Mouse (Mus musculus): ENCODE results near the gene Ywhag. TPM values are rescaled to one million over a fixed set of nuclear protein-coding genes. Genes with fewer than 3 reads are reported as not detected.

The Ywhag gene
- polyA plus RNA-seq, 1 experiment from 2014 or later = 89.4 TPM

DNA sequence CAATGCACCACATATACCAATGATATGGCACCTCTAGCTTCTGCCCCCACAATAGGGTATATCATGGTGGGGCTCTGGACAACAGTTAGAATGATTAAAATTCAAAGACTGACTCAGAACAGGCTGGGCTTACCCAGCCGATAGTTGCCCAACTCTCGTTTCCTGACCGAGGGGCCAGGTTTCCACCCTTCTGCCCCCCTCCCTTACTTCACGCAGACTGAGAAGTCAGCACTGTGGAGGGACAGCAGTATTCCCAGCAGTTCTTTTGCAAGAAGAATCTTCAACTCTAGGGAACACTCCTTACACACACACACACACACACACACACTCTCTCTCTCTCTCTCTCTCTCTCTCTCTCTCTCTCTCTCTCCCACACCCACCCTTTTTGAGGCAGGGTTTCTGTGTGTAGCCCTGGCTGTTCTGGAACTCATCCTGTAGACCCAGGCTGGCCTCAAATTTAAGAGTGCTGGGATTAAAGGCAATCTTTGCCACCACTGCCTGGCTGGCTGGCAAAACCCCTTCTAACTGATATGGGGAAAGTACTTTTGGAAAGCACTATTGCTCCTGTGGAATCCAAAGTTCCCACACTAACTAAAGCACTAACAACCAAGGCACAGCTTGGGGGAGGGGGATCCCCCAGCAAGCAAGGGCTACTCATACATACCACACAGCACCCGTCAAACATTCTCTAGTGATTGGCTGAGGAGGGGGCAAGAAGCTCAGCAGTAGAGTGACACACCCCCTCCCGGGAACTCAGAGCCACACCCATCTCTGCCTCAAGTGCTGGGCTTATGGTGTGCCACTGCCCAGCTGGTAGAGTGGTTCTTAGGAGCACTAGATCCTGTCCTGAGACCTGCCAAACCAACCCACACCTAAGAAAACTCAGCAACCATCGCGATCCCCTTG is 28.8 kb downstream of the Ywhag start:
- Histone ChIP-seq H3K27me3 (ENCODE audit: insufficient read depth, low read length) (no peaks in the 10 kb centered on the region), H3K4me1 (replicated peaks; ENCODE audit: insufficient read depth, low read length) (no peaks in the 10 kb centered on the region), H3K4me3 (replicated peaks; ENCODE audit: low read depth, low read length) (no peak overlapping the region), H3K36me3 (ENCODE audit: insufficient read depth, low read length) (peaks cover 22% of the 10 kb centered on the region), H3K9ac (ENCODE audit: low read depth, low read length) (no peak overlapping the region), H3K9me3 (replicated peaks; ENCODE audit: low read length) (no peaks in the 10 kb centered on the region), H3K27ac (no peak overlapping the region), H3K4me2 (ENCODE audit: low read length) (no peak overlapping the region)
- DNase-seq (ENCODE audit: low spot score) (no peak), ATAC-seq (replicated peaks; ENCODE audit: low FRiP score, low read depth) (no peak)
- WGBS = 60% methylated on average over 8 of the region's 8 CpGs
- TF ChIP-seq CTCF (IDR thresholded peaks at IDR 0.05; ENCODE audit: low read depth) = no peak

DNA sequence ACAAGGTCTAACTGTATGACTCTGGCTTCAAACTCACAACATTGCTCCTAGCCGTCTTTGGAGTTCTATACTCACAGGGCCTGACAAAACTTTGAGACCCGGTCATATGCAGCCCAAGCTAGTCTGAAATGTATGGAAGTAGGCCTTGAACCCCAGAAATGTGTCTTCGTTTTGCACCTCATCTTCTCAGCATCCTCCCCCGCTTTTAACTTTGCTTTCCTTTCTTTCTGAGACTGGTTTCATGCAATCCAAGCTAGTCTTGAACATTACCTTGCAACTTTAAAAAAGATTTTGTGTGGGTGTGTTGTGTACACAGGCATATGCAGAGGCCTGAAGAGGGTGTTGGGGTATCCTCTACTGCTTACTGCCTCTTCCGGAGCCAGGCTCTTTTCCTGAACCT is 30.2 kb downstream of the Ywhag start:
- DNase-seq (ENCODE audit: low spot score) (no peak), ATAC-seq (replicated peaks; ENCODE audit: low FRiP score, low read depth) (no peak)
- H3K9me3 ChIP-seq (replicated peaks; ENCODE audit: low read length) = no peaks in the 10 kb centered on the region
- no peaks in the 10 kb centered on the region for H3K4me1 ChIP-seq (replicated peaks; ENCODE audit: insufficient read depth, low read length)
- 62% methylated on average over 5 of the region's 5 CpGs for WGBS
- H3K9ac ChIP-seq (ENCODE audit: low read depth, low read length) = no peak overlapping the region
- TF ChIP-seq CTCF (IDR thresholded peaks at IDR 0.05; ENCODE audit: low read depth) = no peak
- H3K36me3 ChIP-seq (ENCODE audit: insufficient read depth, low read length) = peaks cover 9% of the 10 kb centered on the region; the same call in 1 of the 2 replicates
- H3K4me3 ChIP-seq (replicated peaks; ENCODE audit: low read depth, low read length) = no peak overlapping the region
- no peaks in the 10 kb centered on the region for H3K27me3 ChIP-seq (ENCODE audit: insufficient read depth, low read length)
- peak overlapping the region; percentile 72; the same call in 1 of the 2 replicates for H3K4me2 ChIP-seq (ENCODE audit: low read length)
- no peak overlapping the region for H3K27ac ChIP-seq

DNA sequence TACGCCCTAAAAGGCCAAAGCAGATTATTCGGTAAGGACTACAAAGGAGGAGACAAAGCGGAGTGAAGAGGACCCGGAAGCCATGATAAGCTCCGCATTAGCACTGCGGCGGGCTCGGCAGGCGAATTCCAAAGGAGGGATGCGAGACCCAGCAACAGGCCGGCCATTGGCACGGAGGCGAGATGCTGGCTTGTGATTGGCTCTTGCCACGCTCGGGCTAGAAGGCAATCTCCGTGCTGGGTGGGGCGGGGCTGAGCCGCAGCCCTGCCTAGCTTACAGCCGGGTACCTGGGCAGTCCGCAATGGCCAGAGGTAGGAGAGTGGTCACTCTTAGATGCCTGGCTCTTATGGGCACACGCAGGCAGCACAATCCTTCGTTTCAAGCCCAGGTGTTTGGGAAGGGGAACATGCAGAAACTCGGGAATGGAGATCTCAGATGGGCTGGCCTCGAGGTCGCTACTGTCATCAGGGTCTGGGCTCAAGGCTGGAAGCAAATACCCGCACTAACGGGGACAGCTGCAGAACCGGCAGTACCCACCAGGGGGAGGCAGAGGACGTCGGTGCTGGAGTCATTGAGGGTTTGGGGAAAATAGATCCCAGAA is 30.8 kb downstream of the Ywhag start:
- H3K9ac ChIP-seq (ENCODE audit: low read depth, low read length) = peak overlapping the region; percentile 48; the same call in 1 of the 2 replicates
- peak; percentile 94 for ATAC-seq (replicated peaks; ENCODE audit: low FRiP score, low read depth)
- TF ChIP-seq CTCF (IDR thresholded peaks at IDR 0.05; ENCODE audit: low read depth) = peak; percentile 98
- 0 out of 2 replicates have a peak overlapping the region, but pooled peaks have one; percentile 58 for H3K27ac ChIP-seq
- peak overlapping the region; percentile 26 for H3K4me3 ChIP-seq (replicated peaks; ENCODE audit: low read depth, low read length)
- DNase-seq (ENCODE audit: low spot score) = peak; percentile 97
- 1% methylated on average over 30 of the region's 30 CpGs for WGBS
- H3K9me3 ChIP-seq (replicated peaks; ENCODE audit: low read length) = no peaks in the 10 kb centered on the region
- H3K4me1 ChIP-seq (replicated peaks; ENCODE audit: insufficient read depth, low read length) = no peaks in the 10 kb centered on the region
- H3K36me3 ChIP-seq (ENCODE audit: insufficient read depth, low read length) = 0 out of 2 replicates have a peak, but pooled peaks cover 4% of the 10 kb centered on the region
- no peaks in the 10 kb centered on the region for H3K27me3 ChIP-seq (ENCODE audit: insufficient read depth, low read length)
- peak overlapping the region; percentile 72 for H3K4me2 ChIP-seq (ENCODE audit: low read length)

DNA sequence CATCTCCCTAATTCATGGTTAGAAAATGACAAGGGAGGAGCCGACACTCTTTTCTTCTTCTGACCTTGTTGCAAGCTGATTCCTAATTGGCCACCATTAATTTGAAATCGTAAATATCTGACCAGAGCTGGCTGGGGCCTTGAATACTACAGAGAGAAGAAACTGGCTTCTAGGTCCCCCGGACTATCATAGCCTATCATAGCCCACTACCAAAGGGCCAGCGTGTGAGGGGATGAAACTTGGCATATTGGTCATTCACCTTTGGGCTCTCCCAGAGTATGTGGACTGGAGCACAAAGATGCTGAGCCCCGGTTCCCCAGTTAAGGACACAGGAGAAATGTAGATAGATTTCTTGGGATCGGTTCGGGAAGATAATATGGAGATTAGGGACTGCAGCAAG is 31.4 kb downstream of the Ywhag start:
- H3K9ac ChIP-seq (ENCODE audit: low read depth, low read length) = 0 out of 2 replicates have a peak overlapping the region, but pooled peaks have one; percentile 48
- DNase-seq (ENCODE audit: low spot score) (no peak), ATAC-seq (replicated peaks; ENCODE audit: low FRiP score, low read depth) (no peak)
- H3K27me3 ChIP-seq (ENCODE audit: insufficient read depth, low read length) = no peaks in the 10 kb centered on the region
- H3K9me3 ChIP-seq (replicated peaks; ENCODE audit: low read length) = no peaks in the 10 kb centered on the region
- no peak overlapping the region for H3K27ac ChIP-seq
- 0 out of 2 replicates have a peak, but pooled peaks cover 4% of the 10 kb centered on the region for H3K36me3 ChIP-seq (ENCODE audit: insufficient read depth, low read length)
- no peak for TF ChIP-seq CTCF (IDR thresholded peaks at IDR 0.05; ENCODE audit: low read depth)
- H3K4me2 ChIP-seq (ENCODE audit: low read length) = peak overlapping the region; percentile 72
- H3K4me3 ChIP-seq (replicated peaks; ENCODE audit: low read depth, low read length) = peak overlapping the region; percentile 26
- no peaks in the 10 kb centered on the region for H3K4me1 ChIP-seq (replicated peaks; ENCODE audit: insufficient read depth, low read length)
- 20% methylated on average over 7 of the region's 7 CpGs for whole genome bisulfite sequencing

DNA sequence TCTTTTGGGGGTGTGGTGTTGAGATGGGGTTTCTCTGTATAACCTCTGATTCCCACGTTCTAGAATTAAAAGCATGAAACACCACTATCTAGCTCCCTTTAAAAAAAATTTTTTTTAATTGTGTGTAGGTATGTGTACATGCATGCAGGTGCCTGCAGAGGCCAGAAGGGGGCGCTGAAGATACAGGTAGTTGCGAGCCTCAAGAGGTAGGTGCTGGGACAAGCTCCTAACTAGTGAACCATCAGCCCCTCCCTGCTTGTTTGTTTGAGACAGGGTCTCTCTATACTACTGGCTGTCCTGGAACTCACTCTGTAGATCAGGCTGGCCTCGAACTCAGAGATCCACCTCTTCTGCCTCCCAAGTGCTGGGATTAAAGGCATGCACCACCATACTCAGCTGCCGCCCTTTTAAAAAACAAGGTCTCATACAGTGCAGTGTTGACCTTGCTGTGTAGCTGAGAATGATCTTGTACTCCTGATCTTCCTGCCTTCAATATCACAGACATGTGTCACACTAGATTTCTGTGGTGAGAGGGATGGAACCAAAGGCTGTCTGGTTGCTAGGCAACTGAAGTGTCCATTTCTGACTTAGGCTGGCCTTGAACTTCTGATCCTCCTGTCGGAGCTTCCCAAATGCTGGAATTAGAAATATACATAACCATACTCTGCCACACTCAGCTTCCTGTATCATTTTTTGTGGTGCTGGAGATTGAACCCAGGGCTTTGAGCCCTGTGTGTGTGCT is 32.9 kb downstream of the Ywhag start:
- no peak overlapping the region for H3K4me2 ChIP-seq (ENCODE audit: low read length)
- no peaks in the 10 kb centered on the region for H3K27me3 ChIP-seq (ENCODE audit: insufficient read depth, low read length)
- no peaks in the 10 kb centered on the region for H3K4me1 ChIP-seq (replicated peaks; ENCODE audit: insufficient read depth, low read length)
- no peak overlapping the region for H3K4me3 ChIP-seq (replicated peaks; ENCODE audit: low read depth, low read length)
- H3K27ac ChIP-seq = no peak overlapping the region
- H3K9me3 ChIP-seq (replicated peaks; ENCODE audit: low read length) = no peaks in the 10 kb centered on the region
- H3K36me3 ChIP-seq (ENCODE audit: insufficient read depth, low read length) = no peaks in the 10 kb centered on the region
- WGBS = 63% methylated on average over 6 of the region's 6 CpGs
- no peak for ATAC-seq (replicated peaks; ENCODE audit: low FRiP score, low read depth)
- H3K9ac ChIP-seq (ENCODE audit: low read depth, low read length) = no peak overlapping the region
- TF ChIP-seq CTCF (IDR thresholded peaks at IDR 0.05; ENCODE audit: low read depth) = peak; percentile 52
- DNase-seq (ENCODE audit: low spot score) = no peak

DNA sequence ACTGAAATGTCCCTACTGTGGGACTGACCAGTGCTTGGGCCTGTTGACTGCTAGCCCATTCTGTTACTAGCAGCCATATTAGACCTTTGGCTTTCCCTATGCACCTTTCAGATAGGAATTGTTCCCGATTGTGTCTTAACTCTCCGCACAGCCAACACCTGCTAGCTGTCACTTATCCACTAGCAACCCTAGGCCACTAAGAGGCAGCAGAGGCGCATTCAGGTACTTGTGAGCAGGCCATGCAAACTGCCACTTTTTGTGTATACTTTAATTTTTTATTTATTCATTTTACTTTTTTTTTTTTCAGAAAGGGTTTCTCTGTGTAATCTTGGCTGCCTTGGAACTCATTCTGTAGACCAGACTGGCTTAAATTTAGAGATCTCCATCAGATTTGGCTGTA is 33.7 kb downstream of the Ywhag start:
- H3K36me3 ChIP-seq (ENCODE audit: insufficient read depth, low read length) = no peaks in the 10 kb centered on the region
- peak; percentile 52; the same call in 1 of the 2 replicates for TF ChIP-seq CTCF (IDR thresholded peaks at IDR 0.05; ENCODE audit: low read depth)
- no peaks in the 10 kb centered on the region for H3K4me1 ChIP-seq (replicated peaks; ENCODE audit: insufficient read depth, low read length)
- WGBS = 71% methylated on average over 3 of the region's 3 CpGs
- ATAC-seq (replicated peaks; ENCODE audit: low FRiP score, low read depth) (no peak), DNase-seq (ENCODE audit: low spot score) (no peak)
- H3K27me3 ChIP-seq (ENCODE audit: insufficient read depth, low read length) = no peaks in the 10 kb centered on the region
- H3K4me3 ChIP-seq (replicated peaks; ENCODE audit: low read depth, low read length) = no peak overlapping the region
- no peak overlapping the region for H3K9ac ChIP-seq (ENCODE audit: low read depth, low read length)
- no peak overlapping the region for H3K4me2 ChIP-seq (ENCODE audit: low read length)
- no peaks in the 10 kb centered on the region for H3K9me3 ChIP-seq (replicated peaks; ENCODE audit: low read length)
- H3K27ac ChIP-seq = no peak overlapping the region

All from kidney, postnatal 0 days (tissue).